ENCODE assay signal across 8 mouse cellular contexts in genomic region chr7:130520049-130520425, GRCm38 (mm10). TPM values are rescaled to one million over a fixed set of nuclear protein-coding genes. Genes with fewer than 3 reads are reported as not detected.
DNase-seq lines count a peak whose midpoint lies in the region; ATAC-seq and TF ChIP-seq lines count a peak whose summit lies in the region.

TSS of gene Ate1 (minus strand) at chr7:130520369.

- no peak for TF ChIP-seq EP300 in liver, postnatal 0 days (IDR thresholded peaks at IDR 0.05; ENCODE audit: low read depth)

- TF ChIP-seq CTCF in kidney, adult 2 months (conservative IDR thresholded peaks at IDR 0.05; ENCODE audit: insufficient read depth, insufficient read length, low read depth, low read length), result no peak
- no peak for TF ChIP-seq CTCF in hindbrain, postnatal 0 days (IDR thresholded peaks at IDR 0.05; ENCODE audit: low read depth)
- TF ChIP-seq CTCF in liver, postnatal 0 days (IDR thresholded peaks at IDR 0.05; ENCODE audit: low read depth), result no peak

- no peaks in the 10 kb centered on the region for H3K9me3 ChIP-seq in hindbrain, postnatal 0 days (ENCODE audit: low read length)
- no peaks in the 10 kb centered on the region for H3K9me3 ChIP-seq in liver, postnatal 0 days (ENCODE audit: low read length)

- H3K4me1 ChIP-seq in kidney, adult 2 months (ENCODE audit: control insufficient read depth, insufficient read depth, low read length), result peaks cover 18% of the 10 kb centered on the region; the same call in 1 of the 2 replicates
- H3K4me1 ChIP-seq in hindbrain, postnatal 0 days (ENCODE audit: insufficient read depth, low read length), result peaks cover 9% of the 10 kb centered on the region; the same call in 1 of the 2 replicates
- H3K4me1 ChIP-seq in liver, postnatal 0 days (ENCODE audit: insufficient read depth), result peaks cover 21% of the 10 kb centered on the region

- no peak for DNase-seq in kidney, adult 2 months
- DNase-seq in kidney, postnatal 10 days, result no peak
- DNase-seq in adrenal gland, postnatal 10 days, result no peak
- DNase-seq in gastrocnemius, adult 18-20 months (ENCODE audit: low spot score), result no peak
- no peak for DNase-seq in hindbrain, postnatal 0 days (ENCODE audit: low spot score)
- no peak for DNase-seq in liver, postnatal 0 days
- no peak for DNase-seq in right cerebral cortex, adult 18-20 months
- DNase-seq in embryo, embryonic 10.5 days (ENCODE audit: low spot score), result no peak

- H3K4me3 ChIP-seq in kidney, adult 2 months (ENCODE audit: insufficient read depth, low read depth, low read length), result peak within 1 kb of the TSS; percentile 87
- peak within 1 kb of the TSS; percentile 83 for H3K4me3 ChIP-seq in hindbrain, postnatal 0 days (ENCODE audit: low read length)
- H3K4me3 ChIP-seq in liver, postnatal 0 days (ENCODE audit: low read depth, low read length), result peak within 1 kb of the TSS; percentile 99

- H3K4me2 ChIP-seq in hindbrain, postnatal 0 days (ENCODE audit: low read depth, low read length), result peak within 1 kb of the TSS; percentile 72
- peak within 1 kb of the TSS; percentile 99 for H3K4me2 ChIP-seq in liver, postnatal 0 days (ENCODE audit: low read depth, low read length)

- no peak for TF ChIP-seq POLR2A in kidney, adult 2 months (IDR thresholded peaks at IDR 0.05; ENCODE audit: low read depth, low read length)

- no peak for ATAC-seq in hindbrain, postnatal 0 days
- ATAC-seq in liver, postnatal 0 days, result no peak

- H3K27ac ChIP-seq in kidney, adult 2 months (ENCODE audit: insufficient read depth, low read depth, low read length), result peak within 1 kb of the TSS; percentile 97
- H3K27ac ChIP-seq in hindbrain, postnatal 0 days, result peak within 1 kb of the TSS; percentile 98
- H3K27ac ChIP-seq in liver, postnatal 0 days (ENCODE audit: low read depth), result peak within 1 kb of the TSS; percentile 99

- WGBS in kidney, adult 2 months, result 5% methylated on average over 20 of the region's 20 CpGs
- WGBS in hindbrain, postnatal 0 days, result 19% methylated on average over 20 of the region's 20 CpGs
- 17% methylated on average over 20 of the region's 20 CpGs for WGBS in liver, postnatal 0 days (ENCODE audit: insufficient replicate concordance)

- no peaks in the 10 kb centered on the region for H3K36me3 ChIP-seq in kidney, adult 2 months (ENCODE audit: control insufficient read depth, insufficient read depth, low read length)
- no peaks in the 10 kb centered on the region for H3K36me3 ChIP-seq in hindbrain, postnatal 0 days (ENCODE audit: insufficient read depth, low read length)
- H3K36me3 ChIP-seq in liver, postnatal 0 days (replicated peaks; ENCODE audit: insufficient read depth, low read length), result peaks cover under 1% of the 10 kb centered on the region; the same call in 1 of the 2 replicates

- no peaks in the 10 kb centered on the region for H3K27me3 ChIP-seq in kidney, adult 2 months (replicated peaks; ENCODE audit: control insufficient read depth, insufficient read depth, low read length)
- no peaks in the 10 kb centered on the region for H3K27me3 ChIP-seq in hindbrain, postnatal 0 days (ENCODE audit: insufficient read depth, low read length)
- no peaks in the 10 kb centered on the region for H3K27me3 ChIP-seq in liver, postnatal 0 days (ENCODE audit: insufficient read depth, low read length)

- H3K9ac ChIP-seq in hindbrain, postnatal 0 days (replicated peaks; ENCODE audit: low read length), result peak within 1 kb of the TSS; percentile 90
- H3K9ac ChIP-seq in liver, postnatal 0 days (replicated peaks), result peak within 1 kb of the TSS; percentile 99

RNA-seq across cellular contexts. Expression of gene Ate1, which starts in this region (rescaled TPM):
- polyA plus RNA-seq in kidney, adult 2 months (2012; rRNA removed), result 7.3 and 10.6 TPM in 2 replicates
- total RNA-seq in adrenal gland, postnatal 10 days (2021), result 10 to 100 TPM; 32.6 to 35.1 TPM
- 10 to 100 TPM; 37.1 to 39.8 TPM for total RNA-seq in gastrocnemius, adult 18-20 months (2021)
- 47.2 and 48.0 TPM in 2 replicates for total RNA-seq in hindbrain, postnatal 0 days (2014; rRNA removed)
- polyA plus RNA-seq in hindbrain, postnatal 0 days (2015; fragmentation: Nextera tagmentation; extraction: Ambion mirVana), result 116 and 119 TPM in 2 replicates
- 21.2 and 25.1 TPM in 2 replicates for polyA plus RNA-seq in liver, postnatal 0 days (2015; fragmentation: Nextera tagmentation; extraction: Ambion mirVana)
